Mouse (Mus musculus) heart, postnatal 0 days (tissue): ENCODE data around the gene Rims1.

Experiments used
- CTCF ChIP-seq: IDR thresholded peaks from 2 replicates; pipeline ENCODE4 v1.5.1; 2016; ENCODE audit warnings: antibody characterized with exemption, control low read depth, low read depth
- EP300 ChIP-seq: IDR thresholded peaks from 2 replicates; pipeline ENCODE4 v1.6.1; 2016; ENCODE audit warnings: antibody characterized with exemption, low read depth

DNA sequence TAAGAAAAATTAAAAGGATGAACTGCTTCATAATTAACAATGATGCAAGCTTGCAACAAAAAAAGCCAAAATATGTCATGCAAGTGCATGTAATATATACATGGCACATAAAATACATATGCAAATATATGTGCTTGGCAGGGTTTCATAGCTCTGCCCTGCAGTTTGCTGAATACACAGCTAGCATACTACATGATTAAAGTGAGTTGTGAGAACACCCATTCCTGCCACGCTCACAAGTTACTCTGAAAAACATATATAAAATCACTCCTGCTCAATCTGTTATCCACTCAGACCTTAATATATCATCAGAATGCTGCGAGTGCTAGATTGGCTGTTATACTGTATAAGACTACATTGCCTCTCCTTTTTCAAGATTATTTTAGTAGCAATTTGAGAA lies 329.6 kb downstream of the Rims1 start:
- TF ChIP-seq EP300 (no peak), CTCF (no peak)
